Mouse (Mus musculus) heart, postnatal 0 days (tissue): ENCODE measurements around the gene Ostf1.

Source experiments
- CTCF ChIP-seq: IDR thresholded peaks from 2 replicates; pipeline ENCODE4 v1.5.1; 2016; ENCODE audit warnings: antibody characterized with exemption, control low read depth, low read depth
- EP300 ChIP-seq: IDR thresholded peaks from 2 replicates; pipeline ENCODE4 v1.6.1; 2016; ENCODE audit warnings: antibody characterized with exemption, low read depth

DNA sequence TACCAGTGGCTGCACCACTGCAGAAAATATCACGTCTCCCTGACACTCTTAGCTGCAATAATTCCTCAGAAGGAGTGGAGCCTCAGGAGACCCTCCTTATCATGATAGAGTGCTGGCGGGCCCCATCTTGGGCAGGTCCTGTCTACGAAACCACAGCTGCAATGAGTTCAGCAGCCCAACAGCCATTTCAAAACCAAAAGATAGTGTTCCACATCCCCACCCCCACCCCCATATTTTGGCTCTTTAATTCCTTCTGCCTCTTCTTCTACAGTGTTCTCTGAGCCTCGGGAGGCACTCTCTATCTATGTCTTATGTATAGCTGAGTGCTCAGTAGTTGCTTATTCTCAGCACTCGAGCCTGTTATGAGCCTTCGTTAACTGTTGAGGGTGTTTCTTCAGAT lies 18.9 kb upstream of the Ostf1 start:
- TF ChIP-seq EP300 (no peak), CTCF (no peak)
